In the genomic region with DNA sequence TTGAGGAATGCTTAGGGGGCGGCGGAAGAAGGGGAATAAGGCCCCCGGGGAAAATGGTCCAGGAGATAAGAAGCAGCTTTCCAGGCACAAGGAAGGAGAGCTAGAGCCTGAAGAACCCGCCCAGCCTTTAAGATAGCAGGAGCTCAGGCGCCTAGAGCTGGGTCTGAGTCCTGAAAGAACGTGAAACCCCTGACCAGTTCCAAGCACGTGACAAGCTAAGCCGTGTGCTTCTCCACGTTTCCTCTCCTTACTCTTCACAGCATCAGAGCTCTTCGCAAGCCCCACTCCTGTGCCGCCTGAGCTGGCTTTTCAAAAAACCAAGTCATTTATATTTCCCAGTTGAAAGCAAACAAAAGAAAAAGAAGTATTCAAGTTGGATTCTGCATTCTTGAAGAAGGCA, we compare ENCODE assay signal across 8 mouse cellular contexts. TPM values are rescaled to one million over a fixed set of nuclear protein-coding genes. Genes with fewer than 3 reads are reported as not detected.
DNase-seq lines count a peak whose midpoint lies in the region; ATAC-seq and TF ChIP-seq lines count a peak whose summit lies in the region.

No protein-coding gene starts in this region.

- no peak for DNase-seq in lung, adult 2 months
- no peak for DNase-seq in lung, postnatal 25 days (ENCODE audit: low spot score)
- DNase-seq in embryo, embryonic 9.5 days (ENCODE audit: extremely low spot score), result peak; percentile 68
- peak; percentile 72 to 73 for DNase-seq in heart, postnatal 10 days
- peak; percentile 17 for DNase-seq in limb, embryonic 14.5 days (ENCODE audit: low spot score)
- no peak for DNase-seq in spleen, postnatal 4 days (ENCODE audit: low spot score in 2 of 2)
- no peak for DNase-seq in left cerebral cortex, postnatal 4 days

- peak overlapping the region; percentile 43 for H3K9ac ChIP-seq in limb, embryonic 14.5 days (ENCODE audit: low read depth, low read length, severe bottlenecking)
- H3K9ac ChIP-seq in neural tube, embryonic 12.5 days, result 0 out of 2 replicates have a peak overlapping the region, but pooled peaks have one; percentile 9

- H3K27ac ChIP-seq in limb, embryonic 14.5 days (replicated peaks; ENCODE audit: low read depth, low read length), result no peak overlapping the region
- H3K27ac ChIP-seq in neural tube, embryonic 12.5 days, result no peak overlapping the region

- 10% methylated on average over 11 of the region's 11 CpGs for WGBS in lung, adult 2 months
- 3% methylated on average over 11 of the region's 11 CpGs for WGBS in limb, embryonic 14.5 days
- 3% methylated on average over 11 of the region's 11 CpGs for WGBS in neural tube, embryonic 12.5 days

- H3K36me3 ChIP-seq in limb, embryonic 14.5 days (ENCODE audit: control insufficient read depth, insufficient read depth, low read length), result no peaks in the 10 kb centered on the region
- H3K36me3 ChIP-seq in neural tube, embryonic 12.5 days, result no peaks in the 10 kb centered on the region

- H3K4me3 ChIP-seq in lung, adult 2 months (replicated peaks; ENCODE audit: extremely low read depth, low read depth, low read length), result peak overlapping the region; percentile 39
- H3K4me3 ChIP-seq in limb, embryonic 14.5 days (replicated peaks; ENCODE audit: low read length), result peak overlapping the region; percentile 82
- H3K4me3 ChIP-seq in neural tube, embryonic 12.5 days, result peak overlapping the region; percentile 24

- TF ChIP-seq POLR2A in lung, adult 2 months (IDR thresholded peaks at IDR 0.05; ENCODE audit: borderline replicate concordance, extremely low read depth, low read depth, low read length), result no peak
- no peak for TF ChIP-seq POLR2A in limb, embryonic 14.5 days (IDR thresholded peaks at IDR 0.05; ENCODE audit: borderline replicate concordance, extremely low read depth, insufficient read depth, insufficient read length)

- no peak for TF ChIP-seq CTCF in lung, adult 2 months (IDR thresholded peaks at IDR 0.05; ENCODE audit: insufficient read depth, low read length)

- peak overlapping the region; percentile 53 for H3K4me2 ChIP-seq in limb, embryonic 14.5 days (replicated peaks; ENCODE audit: low read depth, low read length, severe bottlenecking)
- H3K4me2 ChIP-seq in neural tube, embryonic 12.5 days (replicated peaks), result peak overlapping the region; percentile 82

- no peaks in the 10 kb centered on the region; the same call in none of the 2 replicates for H3K4me1 ChIP-seq in lung, adult 2 months (ENCODE audit: control insufficient read depth, insufficient read depth, low read length)
- peaks cover 7% of the 10 kb centered on the region for H3K4me1 ChIP-seq in limb, embryonic 14.5 days (ENCODE audit: control insufficient read depth, insufficient read depth, low read length)
- H3K4me1 ChIP-seq in neural tube, embryonic 12.5 days, result peaks cover 8% of the 10 kb centered on the region

- ATAC-seq in limb, embryonic 14.5 days (ENCODE audit: low FRiP score, low read depth), result peak; percentile 28; the same call in 1 of the 2 replicates
- ATAC-seq in neural tube, embryonic 12.5 days (ENCODE audit: low FRiP score, low read depth), result no peak

- H3K27me3 ChIP-seq in limb, embryonic 14.5 days (ENCODE audit: control insufficient read depth, insufficient read depth, low read length), result no peaks in the 10 kb centered on the region
- 0 out of 2 replicates have a peak, but pooled peaks cover 7% of the 10 kb centered on the region for H3K27me3 ChIP-seq in neural tube, embryonic 12.5 days (replicated peaks)

- 0 out of 2 replicates have a peak, but pooled peaks cover 3% of the 10 kb centered on the region for H3K9me3 ChIP-seq in limb, embryonic 14.5 days (ENCODE audit: control insufficient read depth, low read length)
- H3K9me3 ChIP-seq in neural tube, embryonic 12.5 days, result no peaks in the 10 kb centered on the region

- intact Hi-C loops in heart, postnatal 10 days (cut with DNase I), result loop anchor here (5.0 kb wide), 1 partner anchor 51 kb away; the partner anchor contains the start of gene Axdnd1
- intact Hi-C loops in left cerebral cortex, postnatal 4 days (cut with DNase I), result no loop called here

RNA-seq across cellular contexts. Expression of gene Soat1, which starts 1.1 kb away (rescaled TPM):
- 61.3 and 104 TPM in 2 replicates for polyA plus RNA-seq in lung, adult 2 months (2012; rRNA removed)
- 10 to 100 TPM; 22.2 to 29.6 TPM for total RNA-seq in heart, postnatal 10 days (2021)
- 23.1 and 39.5 TPM in 2 replicates for polyA plus RNA-seq in limb, embryonic 14.5 days (2012; rRNA removed)
- polyA plus RNA-seq in limb, embryonic 14.5 days (2014; fragmentation: Nextera tagmentation; extraction: Ambion mirVana), result 19.1 and 21.3 TPM in 2 replicates
- polyA plus RNA-seq in neural tube, embryonic 12.5 days (2016; fragmentation: Nextera tagmentation; extraction: Ambion mirVana), result 15.4 and 18.0 TPM in 2 replicates
- total RNA-seq in left cerebral cortex, postnatal 4 days (2021), result 10 to 100 TPM; 27.5 to 30.2 TPM

RNA-seq across cellular contexts. Expression of gene Gm10031, which starts 50.8 kb away (rescaled TPM):
- 11.0 and 12.2 TPM in 2 replicates for polyA plus RNA-seq in lung, adult 2 months (2012; rRNA removed)
- 10 to 100 TPM; 43.1 to 45.6 TPM for total RNA-seq in heart, postnatal 10 days (2021)
- polyA plus RNA-seq in limb, embryonic 14.5 days (2012; rRNA removed), result 6.0 and 7.0 TPM in 2 replicates
- polyA plus RNA-seq in limb, embryonic 14.5 days (2014; fragmentation: Nextera tagmentation; extraction: Ambion mirVana), result 0.32 and 0.73 TPM in 2 replicates
- polyA plus RNA-seq in neural tube, embryonic 12.5 days (2016; fragmentation: Nextera tagmentation; extraction: Ambion mirVana), result 0.28 and 0.55 TPM in 2 replicates
- total RNA-seq in left cerebral cortex, postnatal 4 days (2021), result 10 to 100 TPM; 50.2 to 54.7 TPM

RNA-seq across cellular contexts. Expression of gene Axdnd1, which starts 52.0 kb away (rescaled TPM):
- 0.20 TPM in 1 of 2 replicates, not detected in the other for polyA plus RNA-seq in lung, adult 2 months (2012; rRNA removed)
- under 1 TPM in 1 of 2 experiments, not detected in 1; 0.12 TPM for total RNA-seq in heart, postnatal 10 days (2021)
- 0.18 and 0.39 TPM in 2 replicates for polyA plus RNA-seq in limb, embryonic 14.5 days (2012; rRNA removed)
- 0.44 TPM in 1 of 2 replicates, not detected in the other for polyA plus RNA-seq in limb, embryonic 14.5 days (2014; fragmentation: Nextera tagmentation; extraction: Ambion mirVana)
- 0.26 TPM in 1 of 2 replicates, not detected in the other for polyA plus RNA-seq in neural tube, embryonic 12.5 days (2016; fragmentation: Nextera tagmentation; extraction: Ambion mirVana)
- 1 to 10 TPM in 1 of 2 experiments, under 1 TPM in 1; 0.85 to 1.8 TPM for total RNA-seq in left cerebral cortex, postnatal 4 days (2021)

Comparison
In these comparisons a context has a peak if more than half of its experiments do, and no peak if none do; other contexts are left out.
1. DNase-seq: peak in embryo, embryonic 9.5 days (single experiment), heart, postnatal 10 days (2 of 2) and limb, embryonic 14.5 days (single experiment); none in lung, adult 2 months (single experiment), lung, postnatal 25 days (single experiment), spleen, postnatal 4 days (0 of 2) and left cerebral cortex, postnatal 4 days (single experiment).
2. H3K4me3 ChIP-seq: peak in every context shown above with its lines; median percentile 82 in limb, embryonic 14.5 days; 39 in lung, adult 2 months; 24 in neural tube, embryonic 12.5 days.